Mouse (Mus musculus) splenic B cell, adult 2 months (primary cell): ENCODE data around the gene Hcn4.

Source experiments
- DNase-seq: peaks from one replicate; pipeline ENCODE4 v3.0.0-alpha.2; 2011; ENCODE audit warnings: low read depth, low spot score
- H3K27me3 ChIP-seq: 2 replicates; pipeline ENCODE4 v1.6.1; 2012; ENCODE audit warnings: mild to moderate bottlenecking, low read length, moderate library complexity, mixed read lengths; ENCODE audit not compliant: control insufficient read depth, poor library complexity, insufficient read depth, severe bottlenecking
- H3K36me3 ChIP-seq: 2 replicates; pipeline ENCODE4 v1.6.1; 2012; ENCODE audit warnings: mild to moderate bottlenecking, low read length, moderate library complexity, mixed read lengths; ENCODE audit not compliant: control insufficient read depth, poor library complexity, insufficient read depth, severe bottlenecking

Hcn4 gene

DNA sequence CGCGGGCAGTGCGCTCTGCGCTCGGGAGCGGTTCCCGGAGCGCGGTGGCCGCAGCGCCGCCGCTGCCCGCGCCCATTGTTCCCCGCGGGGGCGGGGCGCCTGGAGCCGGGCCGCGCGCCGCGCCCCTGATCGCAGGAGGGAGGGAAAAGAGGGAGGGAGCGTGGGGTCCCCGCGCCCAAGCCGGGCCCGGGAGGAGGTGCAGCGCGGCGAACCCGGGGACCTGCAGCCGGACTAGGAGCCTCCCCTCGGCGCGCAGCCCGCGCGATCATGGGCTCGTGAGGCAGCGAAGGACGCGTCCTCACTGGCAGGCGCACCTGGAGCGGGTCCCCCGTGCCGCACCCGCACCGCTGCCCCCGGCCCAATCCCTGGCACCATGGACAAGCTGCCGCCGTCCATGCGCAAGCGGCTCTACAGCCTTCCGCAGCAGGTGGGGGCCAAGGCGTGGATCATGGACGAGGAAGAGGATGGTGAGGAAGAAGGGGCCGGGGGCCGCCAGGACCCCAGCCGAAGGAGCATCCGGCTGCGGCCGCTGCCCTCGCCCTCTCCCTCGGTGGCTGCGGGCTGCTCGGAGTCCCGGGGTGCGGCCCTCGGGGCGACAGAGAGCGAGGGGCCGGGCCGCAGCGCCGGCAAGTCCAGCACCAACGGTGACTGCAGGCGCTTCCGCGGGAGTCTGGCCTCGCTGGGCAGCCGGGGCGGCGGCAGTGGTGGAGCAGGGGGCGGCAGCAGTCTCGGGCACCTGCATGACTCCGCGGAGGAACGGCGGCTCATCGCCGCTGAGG lies at the start of gene Hcn4:
TSS of gene Hcn4 (plus strand) at position 274 of the 779 bp plus-strand sequence.
- Histone ChIP-seq H3K36me3 (no peaks in the 10 kb centered on the region), H3K27me3 (no peaks in the 10 kb centered on the region)
- DNase-seq: no peak

DNA sequence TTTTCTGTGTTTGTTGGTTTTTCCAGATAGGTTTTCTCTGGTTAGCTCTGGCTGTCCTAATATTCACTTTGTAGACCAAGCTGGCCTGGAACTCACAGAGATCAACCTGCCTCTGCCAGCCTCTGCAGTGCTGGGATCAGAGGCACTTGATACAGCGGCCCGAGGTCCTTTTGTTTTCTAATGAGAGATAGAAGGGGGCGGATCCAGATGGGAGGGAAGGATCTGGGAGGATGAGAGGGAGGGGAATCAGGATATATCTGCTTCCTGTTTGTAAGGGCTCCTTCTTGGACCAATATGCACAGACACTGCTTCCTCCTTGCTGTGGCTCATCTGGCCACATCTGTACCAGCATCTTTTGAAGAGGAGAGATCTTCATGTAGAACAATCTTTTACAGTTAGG lies 48.5 kb upstream of the Hcn4 start:
- no peak for DNase-seq
- H3K36me3 ChIP-seq: no peaks in the 10 kb centered on the region
- H3K27me3 ChIP-seq: no peaks in the 10 kb centered on the region

DNA sequence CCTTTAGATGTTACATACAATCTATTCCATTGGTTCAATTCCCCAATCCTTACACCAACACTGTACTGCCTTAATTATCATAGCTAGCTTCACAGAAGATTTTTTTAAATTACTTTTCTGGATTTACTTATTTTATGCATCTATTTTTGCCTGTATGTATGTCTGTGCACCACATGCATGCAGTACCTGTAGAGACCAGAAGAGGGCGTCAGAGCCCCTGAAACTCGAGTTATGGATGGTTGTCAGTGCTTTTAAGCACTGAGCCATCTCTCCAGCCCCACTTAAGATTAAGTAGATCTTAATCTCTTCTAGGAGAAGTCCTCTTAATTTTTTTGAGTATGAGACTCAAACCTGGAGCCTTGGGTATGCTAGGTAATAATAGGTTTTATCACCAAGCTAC lies 47.8 kb upstream of the Hcn4 start:
- H3K36me3 ChIP-seq: no peaks in the 10 kb centered on the region
- no peaks in the 10 kb centered on the region for H3K27me3 ChIP-seq
- no peak for DNase-seq

DNA sequence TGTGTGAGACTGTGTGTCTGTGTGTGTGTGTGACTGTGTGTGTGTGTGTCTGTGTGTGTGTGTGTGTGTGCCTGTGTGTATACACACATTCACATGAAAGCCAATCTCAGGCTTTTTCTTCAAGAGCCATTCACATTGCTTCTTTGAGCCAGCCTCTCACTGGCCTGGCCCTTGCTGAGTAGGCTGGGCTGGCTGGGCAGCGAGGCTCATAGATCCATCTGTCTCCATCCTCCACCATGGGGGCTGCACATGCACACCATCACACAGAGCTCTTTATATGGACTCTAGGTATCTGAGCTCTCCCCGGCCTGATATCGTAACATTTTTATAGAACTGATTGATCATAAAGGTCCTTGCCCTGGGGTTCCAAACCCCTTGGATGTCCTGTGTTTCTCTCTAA lies 33.7 kb upstream of the Hcn4 start:
- Histone ChIP-seq H3K36me3 (no peaks in the 10 kb centered on the region), H3K27me3 (no peaks in the 10 kb centered on the region)
- DNase-seq: no peak

DNA sequence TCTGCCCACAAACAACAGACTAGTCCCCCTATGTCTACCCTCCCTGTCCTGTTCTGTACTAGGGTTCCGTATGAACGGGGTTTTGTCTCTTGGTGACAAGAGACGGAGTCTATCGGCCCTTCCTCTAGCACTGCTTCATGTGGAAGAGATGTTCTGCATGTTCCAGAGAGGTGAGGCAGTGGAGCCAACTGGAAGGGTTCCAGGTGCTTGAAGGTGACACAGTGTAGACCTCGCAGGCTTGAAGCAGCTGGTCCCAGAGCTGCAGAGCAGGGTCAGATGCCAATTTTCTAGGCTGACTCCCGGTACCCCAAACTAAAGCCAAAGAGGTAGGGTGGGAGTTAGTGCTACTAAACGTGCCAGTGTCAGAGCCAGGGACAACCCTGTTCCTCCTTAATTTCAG lies 25.1 kb upstream of the Hcn4 start:
- no peaks in the 10 kb centered on the region for H3K36me3 ChIP-seq
- H3K27me3 ChIP-seq: no peaks in the 10 kb centered on the region
- no peak for DNase-seq

DNA sequence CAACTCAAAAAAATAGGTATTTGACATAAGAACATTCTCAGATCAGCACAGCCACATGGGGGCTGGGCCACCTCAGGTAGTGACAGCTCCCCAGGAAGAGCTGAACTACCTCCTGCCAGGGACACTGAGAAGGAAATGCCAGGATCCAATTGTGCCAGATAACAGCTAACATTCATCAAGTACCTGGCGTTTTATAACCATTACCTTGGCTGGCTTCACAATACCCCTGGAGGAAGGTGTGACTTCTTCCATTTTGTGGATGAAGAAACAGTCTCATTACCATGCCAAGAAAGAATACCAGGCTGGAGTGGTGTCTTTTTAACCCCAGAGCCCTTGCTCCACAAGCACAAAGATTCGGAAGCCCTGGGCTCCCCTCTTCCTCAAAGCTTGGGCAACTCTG lies 21.8 kb upstream of the Hcn4 start:
- DNase-seq: no peak
- no peaks in the 10 kb centered on the region for H3K36me3 ChIP-seq
- H3K27me3 ChIP-seq: no peaks in the 10 kb centered on the region

DNA sequence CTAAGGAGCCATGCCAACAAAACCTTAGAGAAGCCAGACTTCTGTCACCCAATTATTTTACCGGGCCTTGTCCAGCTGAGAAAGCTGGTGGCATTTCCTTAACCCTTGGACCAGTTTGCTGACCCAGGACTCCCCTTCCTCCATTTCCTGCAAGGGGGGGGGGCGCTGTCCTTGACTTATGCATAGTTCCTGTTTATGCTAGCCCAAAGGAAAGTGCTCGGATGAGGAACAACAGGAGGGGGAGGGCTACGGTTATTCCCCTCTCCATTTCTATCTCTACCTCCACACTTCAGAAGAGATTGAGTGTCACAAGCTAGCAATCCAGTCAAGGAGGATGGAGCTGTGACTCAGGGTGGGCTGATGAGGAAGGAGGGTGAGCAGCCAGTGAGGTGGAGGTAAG lies 20.9 kb upstream of the Hcn4 start:
- no peak for DNase-seq
- H3K36me3 ChIP-seq: no peaks in the 10 kb centered on the region
- H3K27me3 ChIP-seq: no peaks in the 10 kb centered on the region

DNA sequence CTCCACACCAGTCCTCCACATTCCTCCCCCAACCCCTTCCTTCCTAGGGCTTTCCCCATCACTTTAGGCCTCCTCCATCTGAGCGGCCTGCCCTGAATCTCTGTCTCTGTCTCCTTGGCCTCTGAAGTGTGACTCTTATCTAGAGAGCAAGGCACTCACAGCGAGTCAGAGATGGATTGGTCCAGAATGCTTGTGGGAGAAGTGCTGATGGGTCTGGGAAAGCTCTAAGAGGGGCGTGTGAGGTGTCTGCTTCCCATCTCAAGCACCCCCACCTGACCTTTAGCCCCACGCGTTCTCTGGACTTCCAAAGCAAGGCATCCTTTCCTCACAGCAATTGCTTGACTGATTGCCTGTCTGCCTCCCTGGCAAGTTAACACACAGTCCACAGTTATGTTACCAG lies 20.4 kb upstream of the Hcn4 start:
- H3K27me3 ChIP-seq: no peaks in the 10 kb centered on the region
- no peak for DNase-seq
- no peaks in the 10 kb centered on the region for H3K36me3 ChIP-seq

DNA sequence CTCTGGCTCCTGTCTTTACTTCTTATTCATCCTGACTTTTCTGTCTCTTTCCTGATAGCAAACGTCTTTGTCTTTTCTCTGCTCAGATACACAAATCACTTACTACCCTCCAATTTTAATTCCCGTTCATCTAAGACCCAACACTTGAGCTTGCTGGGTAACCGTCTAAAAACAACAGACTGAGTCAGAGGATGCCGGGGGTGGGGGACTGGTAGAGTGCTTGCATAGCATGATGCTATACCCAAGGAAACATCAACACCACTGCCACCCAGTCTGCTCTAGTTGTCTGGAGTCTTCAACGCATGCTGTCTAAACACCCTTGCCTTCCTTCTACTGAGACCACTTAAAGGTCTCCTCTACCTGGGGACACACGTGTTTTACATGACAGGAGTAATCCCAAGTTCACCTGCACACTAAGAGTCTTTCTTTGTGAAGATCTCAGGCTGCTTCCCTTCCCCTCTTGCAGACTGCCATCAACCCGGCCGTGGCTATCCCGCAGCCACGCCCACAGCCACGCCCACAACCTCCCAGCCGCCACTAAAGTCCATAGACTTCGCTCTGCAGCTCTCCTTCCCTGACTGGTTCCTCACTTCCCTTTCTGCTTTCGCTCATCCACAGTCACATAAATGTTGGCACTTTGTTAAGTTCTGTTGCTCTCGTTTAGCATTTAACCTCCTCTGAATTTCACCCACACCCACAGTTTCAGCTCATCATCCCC lies 17.5 kb upstream of the Hcn4 start:
- H3K36me3 ChIP-seq: no peaks in the 10 kb centered on the region
- peak; percentile 45 for DNase-seq
- no peaks in the 10 kb centered on the region for H3K27me3 ChIP-seq

DNA sequence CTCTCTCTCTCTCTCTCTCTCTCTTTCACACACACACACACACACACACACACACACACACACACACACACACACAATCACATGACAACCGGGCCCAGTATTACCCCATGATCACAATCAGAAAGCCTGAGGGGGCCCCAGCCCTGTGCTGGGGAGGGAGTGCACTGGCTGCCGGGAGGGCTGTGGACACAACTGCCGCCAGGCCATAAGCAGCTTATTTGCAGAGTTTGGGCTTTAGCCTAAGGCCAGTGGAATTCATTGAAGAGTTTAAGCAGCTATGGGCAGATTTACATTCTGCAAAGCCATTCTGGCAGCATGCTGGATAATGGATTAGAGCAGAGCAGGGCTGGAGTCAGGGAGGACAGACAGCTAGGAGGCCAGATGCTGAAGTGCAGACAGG lies 12.0 kb upstream of the Hcn4 start:
- Histone ChIP-seq H3K27me3 (no peaks in the 10 kb centered on the region), H3K36me3 (no peaks in the 10 kb centered on the region)
- DNase-seq: no peak

DNA sequence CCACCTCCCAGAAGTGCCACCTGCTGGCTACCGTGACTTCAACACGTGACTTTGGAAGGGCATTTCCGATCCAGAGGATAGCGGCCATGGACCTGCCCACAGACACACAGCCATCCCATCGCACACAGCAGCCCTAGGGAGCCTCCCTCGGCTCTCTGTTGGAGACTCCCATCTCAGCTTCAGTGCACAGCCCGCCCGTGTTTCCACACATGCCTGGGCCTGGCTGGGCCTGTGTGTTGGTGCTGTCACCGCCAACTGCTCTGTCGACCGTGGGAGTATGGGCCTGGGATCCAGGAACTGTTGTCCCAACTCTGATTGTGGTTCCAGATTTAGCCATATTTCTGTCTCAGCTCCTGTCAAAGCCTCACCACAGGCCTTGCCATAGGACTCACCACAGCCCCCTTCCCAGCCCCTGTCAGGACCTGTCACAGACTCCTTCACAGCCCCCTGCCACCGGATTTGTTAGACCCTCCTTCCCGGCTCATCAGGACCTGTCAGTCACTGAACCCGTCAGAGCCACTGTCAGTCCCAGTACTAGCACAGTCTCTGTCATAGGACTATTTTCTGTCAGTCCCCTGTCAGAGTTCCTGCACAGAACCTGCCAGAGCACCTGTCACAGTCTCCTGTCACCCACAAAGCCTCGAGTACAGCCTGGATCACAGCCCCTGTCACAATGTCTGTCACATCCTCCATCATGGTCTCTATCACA lies 7.5 kb upstream of the Hcn4 start:
- no peaks in the 10 kb centered on the region for H3K36me3 ChIP-seq
- no peaks in the 10 kb centered on the region for H3K27me3 ChIP-seq
- no peak for DNase-seq

DNA sequence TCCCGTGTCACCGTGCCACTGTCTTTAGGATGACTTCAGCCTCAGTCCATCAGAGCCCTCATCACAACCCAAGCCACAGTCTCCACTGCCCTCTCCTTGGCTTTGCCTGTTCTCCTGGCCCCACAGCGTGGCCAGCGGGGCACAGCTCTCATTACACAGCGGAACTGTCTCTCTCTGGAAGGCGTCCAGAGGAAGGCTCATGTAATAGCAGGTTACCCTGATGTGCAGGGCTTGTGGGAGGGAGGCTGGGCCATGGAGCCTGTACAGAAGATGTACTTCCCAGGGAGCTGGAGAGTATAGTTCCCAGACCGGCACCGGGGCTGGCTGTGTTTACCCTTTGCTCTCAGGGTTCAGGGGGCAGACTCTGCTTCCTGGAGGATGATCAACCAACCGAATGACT lies 6.8 kb upstream of the Hcn4 start:
- Histone ChIP-seq H3K27me3 (no peaks in the 10 kb centered on the region), H3K36me3 (no peaks in the 10 kb centered on the region)
- no peak for DNase-seq

DNA sequence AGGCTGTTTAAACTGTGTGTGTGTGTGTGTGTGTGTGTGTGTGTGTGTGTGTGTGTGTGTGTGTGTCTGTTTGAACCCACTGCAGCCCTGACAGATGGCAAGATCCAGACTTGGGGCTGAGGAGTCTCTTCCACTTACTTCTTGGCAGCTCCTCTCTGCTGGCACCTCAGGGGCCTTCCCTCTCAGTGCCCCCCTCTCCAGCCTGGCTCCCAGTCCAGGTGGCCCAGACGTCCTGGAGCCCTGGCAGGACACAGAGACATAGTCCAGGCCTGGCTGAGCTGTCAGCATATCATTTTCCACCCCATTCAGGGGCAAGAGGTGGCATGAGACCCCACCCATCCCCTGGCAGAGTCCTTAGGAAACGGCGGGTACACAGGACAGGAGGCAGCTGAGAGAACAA lies 5.5 kb upstream of the Hcn4 start:
- no peaks in the 10 kb centered on the region for H3K27me3 ChIP-seq
- no peaks in the 10 kb centered on the region for H3K36me3 ChIP-seq
- DNase-seq: no peak

DNA sequence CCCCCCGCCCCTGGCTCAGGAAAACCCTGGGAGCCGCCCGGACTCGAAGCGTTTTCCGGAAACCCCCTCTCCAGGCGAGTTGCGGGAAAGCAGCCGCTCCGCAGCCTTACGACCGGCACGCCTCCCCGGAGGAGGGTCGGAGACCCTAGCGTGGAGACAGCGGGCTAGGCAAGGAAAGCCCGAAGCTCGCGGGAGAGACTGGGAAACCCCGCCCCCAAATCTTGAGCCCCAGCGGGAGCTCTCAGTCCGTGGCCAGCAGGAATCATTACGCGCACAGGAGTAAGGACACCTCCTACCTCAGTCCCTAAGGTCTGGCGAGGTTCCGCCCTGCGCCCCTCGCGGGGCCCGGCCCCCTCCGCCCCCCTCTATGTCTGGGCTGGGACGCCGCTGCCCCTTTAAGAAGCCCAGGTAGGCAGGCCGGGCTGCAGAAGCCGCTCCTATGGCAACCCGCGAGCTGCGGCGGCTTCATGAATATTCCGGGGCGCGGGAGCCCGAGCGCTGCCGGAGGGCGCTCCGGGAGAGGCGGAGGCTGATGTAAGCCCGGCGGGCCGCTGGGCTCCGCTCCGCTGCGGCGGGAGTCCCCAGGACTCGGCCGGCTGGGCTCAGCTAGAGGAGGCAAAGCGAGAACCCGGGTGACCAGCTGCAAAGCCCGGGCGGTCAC lies 651 bp upstream of the Hcn4 start:
- Histone ChIP-seq H3K27me3 (no peaks in the 10 kb centered on the region), H3K36me3 (no peaks in the 10 kb centered on the region)
- no peak for DNase-seq

DNA sequence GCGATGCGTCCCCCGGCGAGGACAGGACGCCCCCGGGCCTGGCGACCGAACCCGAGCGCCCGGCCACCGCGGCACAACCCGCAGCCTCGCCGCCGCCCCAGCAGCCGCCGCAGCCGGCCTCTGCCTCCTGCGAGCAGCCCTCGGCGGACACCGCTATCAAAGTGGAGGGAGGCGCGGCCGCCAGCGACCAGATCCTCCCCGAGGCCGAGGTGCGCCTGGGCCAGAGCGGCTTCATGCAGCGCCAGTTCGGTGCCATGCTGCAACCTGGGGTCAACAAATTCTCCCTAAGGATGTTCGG lies 655 bp downstream of the Hcn4 start:
- Histone ChIP-seq H3K27me3 (no peaks in the 10 kb centered on the region), H3K36me3 (no peaks in the 10 kb centered on the region)
- DNase-seq: no peak
